Mouse (Mus musculus) heart, embryonic 11.5 days (tissue): ENCODE measurements at regions not wholly inside any gene's neighbourhood (a gene's known extent, or its start where the extent isn't known, plus 50 kb on each side); places are given as distances from the start of the nearest gene placed in this dataset.

ENCODE experiments used
- ATAC-seq: fragments of 200-750 bp; cut with Nextera tagmentation; replicated peaks from 2 replicates; pipeline ENCODE4 v1.8.0; 2017; ENCODE audit warnings: moderate library complexity; ENCODE audit not compliant: insufficient number of reproducible peaks, low FRiP score, low TSS enrichment
- H3K27ac ChIP-seq: fragments of 300-500 bp; sonication (generic); 2 replicates; pipeline ENCODE4 v1.5.1; 2014; ENCODE audit warnings: mild to moderate bottlenecking, low read depth, low read length
- H3K27me3 ChIP-seq: fragments of 300-500 bp; sonication (generic); 2 replicates; pipeline ENCODE4 v1.6.1; 2014; ENCODE audit warnings: mild to moderate bottlenecking, low read length, mixed read lengths; ENCODE audit not compliant: control insufficient read depth, insufficient read depth
- H3K36me3 ChIP-seq: fragments of 300-500 bp; sonication (generic); 2 replicates; pipeline ENCODE4 v1.6.1; 2014; ENCODE audit warnings: mild to moderate bottlenecking, low read length, moderate library complexity, mixed read lengths; ENCODE audit not compliant: control insufficient read depth, insufficient read depth
- H3K4me1 ChIP-seq: fragments of 300-500 bp; sonication (generic); 2 replicates; pipeline ENCODE4 v1.6.1; 2014; ENCODE audit warnings: low read length; ENCODE audit not compliant: control insufficient read depth, insufficient read depth
- H3K4me2 ChIP-seq: fragments of 300-500 bp; sonication (generic); 2 replicates; pipeline ENCODE4 v1.6.1; 2014; ENCODE audit warnings: mild to moderate bottlenecking, moderate library complexity
- H3K4me3 ChIP-seq: fragments of 300-500 bp; sonication (generic); 2 replicates; pipeline ENCODE4 v1.5.1; 2014; ENCODE audit warnings: low read depth, low read length
- H3K9ac ChIP-seq: fragments of 300-500 bp; sonication (generic); 2 replicates; pipeline ENCODE4 v1.6.1; 2014; ENCODE audit warnings: mild to moderate bottlenecking, low read depth, low read length, moderate library complexity
- H3K9me3 ChIP-seq: fragments of 300-500 bp; sonication (generic); replicated peaks from 2 replicates; pipeline ENCODE4 v1.6.1; 2016; ENCODE audit warnings: low read length; ENCODE audit not compliant: control insufficient read depth
- WGBS: fragments of 180-500 bp; shearing (Covaris S2); extraction: QIAGEN DNeasy Blood & Tissue Kit; methylation state at CpG from one replicate; pipeline ENCODE4 v1.1.7; 2014; ENCODE audit not compliant: insufficient replicate concordance; 5-methylcytosine and 5-hydroxymethylcytosine counted together

DNA sequence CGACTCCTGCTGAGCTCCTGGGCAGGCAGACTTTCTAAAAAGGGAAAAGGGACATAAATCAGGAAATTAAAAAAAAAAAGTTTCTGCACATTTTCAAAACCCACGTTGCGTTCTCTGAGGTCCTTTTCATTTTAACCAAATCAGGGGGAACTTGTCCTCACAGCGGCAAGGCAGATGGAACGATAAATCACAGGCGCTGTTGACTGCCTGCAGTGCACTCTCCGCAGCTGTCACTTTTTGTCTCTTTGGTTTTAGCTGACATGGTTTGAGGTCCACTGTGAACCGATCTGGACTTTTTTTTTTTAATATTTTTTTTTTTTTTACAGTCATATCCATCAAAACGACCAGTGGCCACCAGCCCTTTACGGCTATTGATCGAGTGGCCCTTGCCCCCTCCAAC, 343.7 kb upstream of the Mki67 start:
- H3K9me3 ChIP-seq: no peaks in the 10 kb centered on the region
- 43% methylated on average over 11 of the region's 11 CpGs for whole genome bisulfite sequencing
- H3K27me3 ChIP-seq: no peaks in the 10 kb centered on the region
- no peak overlapping the region for H3K4me3 ChIP-seq
- no peak overlapping the region for H3K27ac ChIP-seq
- ATAC-seq: no peak
- peaks cover 6% of the 10 kb centered on the region for H3K4me1 ChIP-seq
- H3K4me2 ChIP-seq: peak overlapping the region; percentile 58
- no peaks in the 10 kb centered on the region for H3K36me3 ChIP-seq
- H3K9ac ChIP-seq: no peak overlapping the region

DNA sequence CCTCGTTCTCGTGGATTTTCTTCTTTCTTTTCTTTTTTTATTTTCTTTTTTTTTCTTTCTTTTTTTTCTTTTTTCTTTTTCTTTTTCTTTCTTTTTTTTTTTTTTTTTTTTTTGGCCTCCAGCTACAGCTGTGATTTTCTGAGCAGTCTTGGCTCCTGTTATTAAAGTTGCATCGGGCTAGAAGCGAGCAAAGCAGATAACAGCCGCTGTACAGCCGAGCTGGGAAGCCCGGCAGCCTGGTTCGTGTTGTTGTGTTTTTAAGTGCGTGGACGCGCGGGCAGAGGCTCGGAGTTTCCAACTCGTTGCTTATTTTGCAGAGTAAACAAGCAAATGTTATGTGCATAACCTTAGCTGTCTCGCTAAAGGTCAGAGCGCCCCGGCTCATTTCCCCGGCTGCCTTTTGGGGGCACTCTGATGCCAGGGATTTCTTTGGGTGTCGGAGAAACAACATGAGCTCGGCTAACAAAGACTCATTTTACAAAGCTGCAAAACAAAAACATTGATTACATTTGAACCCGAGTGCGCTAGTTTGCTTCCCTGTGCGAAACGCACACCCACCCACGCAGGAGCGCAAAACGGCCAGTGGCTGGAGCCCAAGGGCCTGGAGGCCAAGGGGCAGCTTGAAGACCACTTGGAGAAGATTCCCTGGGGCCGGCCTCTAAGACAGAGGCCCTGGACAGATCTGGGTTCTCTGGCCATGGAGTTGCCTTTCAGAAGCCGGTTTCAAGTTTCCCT, 344.3 kb upstream of the Mki67 start:
- H3K4me3 ChIP-seq: peak overlapping the region; percentile 34
- WGBS: 8% methylated on average over 29 of the region's 29 CpGs
- ATAC-seq: no peak
- no peaks in the 10 kb centered on the region for H3K9me3 ChIP-seq
- peak overlapping the region; percentile 58 for H3K4me2 ChIP-seq
- no peaks in the 10 kb centered on the region for H3K27me3 ChIP-seq
- peaks cover 6% of the 10 kb centered on the region for H3K4me1 ChIP-seq
- H3K36me3 ChIP-seq: no peaks in the 10 kb centered on the region
- H3K9ac ChIP-seq: peak overlapping the region; percentile 22; the same call in 1 of the 2 replicates
- H3K27ac ChIP-seq: peak overlapping the region; percentile 2; the same call in 1 of the 2 replicates

DNA sequence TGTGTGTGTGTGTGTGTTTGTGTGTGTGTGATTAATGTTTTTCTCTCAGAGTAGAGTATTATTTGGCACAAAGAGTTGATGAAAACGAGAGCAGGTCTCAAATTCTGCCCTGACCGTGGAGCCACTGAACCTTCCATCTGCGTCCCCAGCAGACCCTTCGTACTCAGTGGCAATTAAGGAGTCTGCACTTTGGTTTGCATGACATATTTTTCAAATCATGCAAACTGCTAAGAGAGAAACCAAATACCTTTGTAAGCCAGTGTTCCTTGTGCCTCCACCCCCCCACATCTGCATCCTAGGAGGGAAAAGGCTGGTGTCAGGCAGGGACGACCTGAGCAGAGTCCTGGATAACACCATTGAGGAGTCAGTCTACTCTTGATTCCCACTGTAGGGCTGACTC, 346.5 kb upstream of the Mki67 start:
- Histone ChIP-seq H3K4me2 (no peak overlapping the region), H3K27ac (no peak overlapping the region)
- ATAC-seq: no peak

DNA sequence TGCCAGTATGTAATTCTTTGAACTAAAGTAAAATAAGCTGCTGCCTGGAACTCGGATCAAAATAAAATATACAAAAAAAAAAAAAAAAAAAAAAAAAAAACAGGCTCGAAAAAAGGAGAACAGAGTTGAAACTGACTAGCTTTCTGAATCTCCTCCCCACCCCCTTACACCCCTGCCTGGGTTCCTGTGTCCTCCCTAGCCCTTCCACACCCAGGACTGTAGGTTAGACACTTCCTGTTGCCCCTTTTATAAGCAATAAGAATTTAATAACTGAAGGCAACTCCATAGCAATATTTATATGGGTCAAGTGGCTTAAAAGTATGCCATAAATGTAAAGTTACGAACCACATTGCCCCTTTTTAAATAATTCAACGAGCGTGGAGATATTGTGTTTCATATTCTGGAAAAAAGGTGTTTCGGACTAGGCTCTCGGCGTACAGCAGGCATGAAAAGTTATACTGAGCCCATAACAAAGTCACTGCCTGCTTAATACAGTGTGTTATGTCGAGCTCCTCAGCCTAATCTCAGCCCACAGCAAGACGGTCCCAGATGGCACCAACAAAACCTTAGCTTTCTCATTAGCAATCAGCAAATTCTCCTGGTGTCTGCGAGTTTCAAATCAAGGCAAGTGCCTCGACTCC, 349.0 kb upstream of the Mki67 start:
- Histone ChIP-seq H3K9me3 (no peaks in the 10 kb centered on the region), H3K4me1 (peaks cover 5% of the 10 kb centered on the region), H3K4me2 (no peak overlapping the region), H3K27ac (no peak overlapping the region), H3K36me3 (no peaks in the 10 kb centered on the region), H3K27me3 (peaks cover 6% of the 10 kb centered on the region), H3K9ac (no peak overlapping the region), H3K4me3 (no peak overlapping the region)
- no peak for ATAC-seq
- WGBS: 67% methylated on average over 12 of the region's 12 CpGs

More for the DNA sequence above, 346.5 kb upstream of the Mki67 start:
- Histone ChIP-seq H3K9ac (no peak overlapping the region), H3K36me3 (no peaks in the 10 kb centered on the region), H3K9me3 (no peaks in the 10 kb centered on the region), H3K4me3 (no peak overlapping the region), H3K4me1 (peaks cover 9% of the 10 kb centered on the region), H3K27me3 (peaks cover 3% of the 10 kb centered on the region; the same call in 1 of the 2 replicates)
- WGBS: 63% methylated on average over 5 of the region's 5 CpGs

DNA sequence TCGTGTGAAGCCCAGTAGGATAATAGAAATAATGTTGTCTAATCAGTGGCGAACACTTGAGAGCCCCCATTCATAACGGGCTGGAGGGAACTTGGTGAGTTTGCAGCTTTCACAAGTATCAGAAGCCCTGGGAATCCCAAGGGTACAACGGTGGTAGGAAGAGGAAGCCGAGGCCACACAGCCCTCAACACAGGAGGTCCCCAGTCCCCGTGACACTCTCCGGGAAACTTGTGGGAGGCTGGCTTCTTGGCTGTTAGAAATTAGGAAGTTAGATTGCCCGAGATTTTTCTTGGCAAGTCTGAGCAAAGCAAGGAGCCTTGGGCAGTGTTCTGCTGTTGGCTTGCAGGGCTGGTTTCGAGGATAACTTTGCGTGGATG, 349.5 kb upstream of the Mki67 start:
- no peak overlapping the region for H3K9ac ChIP-seq
- no peaks in the 10 kb centered on the region for H3K36me3 ChIP-seq
- no peaks in the 10 kb centered on the region for H3K9me3 ChIP-seq
- peaks cover 6% of the 10 kb centered on the region for H3K27me3 ChIP-seq
- peaks cover 7% of the 10 kb centered on the region for H3K4me1 ChIP-seq
- 46% methylated on average over 10 of the region's 10 CpGs for WGBS
- ATAC-seq: no peak
- no peak overlapping the region for H3K4me3 ChIP-seq
- no peak overlapping the region for H3K27ac ChIP-seq
- no peak overlapping the region for H3K4me2 ChIP-seq

DNA sequence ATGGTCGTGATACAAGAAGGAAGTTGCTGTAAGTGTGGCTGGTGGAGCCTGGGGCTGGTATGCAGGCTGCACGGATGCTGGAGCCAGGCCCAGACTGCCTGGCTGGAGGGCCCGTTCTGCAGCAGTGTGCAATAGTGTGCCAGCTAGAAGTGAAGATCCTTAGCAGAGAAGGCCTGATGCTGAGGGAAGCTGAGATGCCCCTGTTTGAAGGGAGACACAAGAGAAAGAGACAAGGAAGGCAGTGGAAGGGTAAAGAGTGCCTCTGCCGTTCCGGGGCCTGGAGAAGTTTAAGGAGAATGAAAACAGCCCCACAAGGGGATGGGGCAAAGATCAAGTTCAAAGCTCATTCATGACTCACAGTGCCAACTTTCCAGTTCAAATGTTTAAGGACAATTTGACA, 354.7 kb upstream of the Mki67 start:
- 44% methylated on average over 5 of the region's 5 CpGs for WGBS
- H3K9ac ChIP-seq: no peak overlapping the region

DNA sequence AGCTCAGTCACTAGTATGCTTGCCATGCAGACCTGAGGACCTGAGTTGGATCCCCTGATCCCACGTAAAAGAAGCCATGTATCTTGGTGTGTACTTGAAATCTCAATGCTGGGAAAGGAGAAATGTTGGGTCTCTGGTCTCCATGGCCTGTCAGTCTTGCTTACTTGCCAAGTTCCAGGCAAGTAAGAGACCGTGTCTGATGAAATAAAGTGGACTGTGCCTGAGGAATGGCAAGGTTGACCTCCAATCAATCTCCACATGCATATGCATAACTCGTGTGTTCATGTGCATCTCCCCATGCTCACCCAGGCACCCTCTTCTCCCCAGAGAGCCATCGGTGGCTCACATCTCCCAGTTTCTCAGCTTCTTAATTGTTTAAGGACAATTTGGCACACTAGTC, 355.2 kb upstream of the Mki67 start:
- ATAC-seq: no peak
- Histone ChIP-seq H3K4me2 (no peak overlapping the region), H3K4me1 (peaks cover 6% of the 10 kb centered on the region), H3K9me3 (no peaks in the 10 kb centered on the region), H3K27me3 (peaks cover 4% of the 10 kb centered on the region), H3K36me3 (no peaks in the 10 kb centered on the region), H3K9ac (no peak overlapping the region), H3K4me3 (no peak overlapping the region), H3K27ac (no peak overlapping the region)
- WGBS: 82% methylated on average over 4 of the region's 4 CpGs

More for the DNA sequence above, 354.7 kb upstream of the Mki67 start:
- no peak overlapping the region for H3K27ac ChIP-seq
- no peak overlapping the region for H3K4me2 ChIP-seq
- peaks cover 6% of the 10 kb centered on the region for H3K27me3 ChIP-seq
- no peak overlapping the region for H3K4me3 ChIP-seq
- ATAC-seq: no peak
- H3K4me1 ChIP-seq: peaks cover 6% of the 10 kb centered on the region
- H3K9me3 ChIP-seq: no peaks in the 10 kb centered on the region
- H3K36me3 ChIP-seq: no peaks in the 10 kb centered on the region

DNA sequence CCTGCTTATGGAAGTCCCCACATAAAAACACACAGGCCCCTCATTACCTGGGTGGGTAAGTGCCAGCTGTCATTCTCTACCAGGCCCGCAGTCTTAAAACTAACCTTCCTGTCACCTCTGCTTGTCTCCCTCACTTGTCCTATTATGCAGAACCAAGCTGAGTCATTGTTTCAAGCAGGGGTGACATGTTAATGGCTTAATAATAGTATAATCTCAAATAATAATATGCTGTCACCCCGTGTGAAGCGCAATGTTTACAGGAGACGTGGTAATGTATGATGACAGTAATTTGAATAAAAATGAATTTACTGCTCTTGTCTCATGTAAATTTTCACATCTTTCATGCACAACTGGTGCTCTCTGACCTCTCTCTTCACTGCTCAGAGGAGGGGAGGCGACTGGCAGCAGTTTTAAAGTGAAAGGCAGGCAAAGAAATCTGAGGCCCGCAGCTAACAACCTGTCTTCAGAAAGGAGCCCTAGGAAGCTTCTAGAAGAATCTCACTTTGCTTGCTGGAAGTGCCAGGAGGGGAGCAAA, 357.2 kb upstream of the Mki67 start:
- 76% methylated on average over 6 of the region's 6 CpGs for WGBS
- Histone ChIP-seq H3K9ac (no peak overlapping the region), H3K36me3 (no peaks in the 10 kb centered on the region), H3K27ac (no peak overlapping the region), H3K4me2 (no peak overlapping the region), H3K9me3 (no peaks in the 10 kb centered on the region), H3K4me3 (no peak overlapping the region), H3K27me3 (peaks cover under 1% of the 10 kb centered on the region; the same call in 1 of the 2 replicates), H3K4me1 (peaks cover 6% of the 10 kb centered on the region)
- no peak for ATAC-seq
